Mouse (Mus musculus) lung, embryonic 14.5 days (tissue): Measurements from ENCODE around the gene Plekhg3. TPM values are rescaled to one million over a fixed set of nuclear protein-coding genes. Genes with fewer than 3 reads are reported as not detected.

ENCODE experiments used
- ATAC-seq: fragments of 200-750 bp; cut with Nextera tagmentation; 2 replicates; pipeline ENCODE4 v1.8.0; 2017; ENCODE audit warnings: mild to moderate bottlenecking, moderate TSS enrichment, moderate library complexity; ENCODE audit not compliant: insufficient read depth
- DNase-seq: peaks from one replicate; pipeline ENCODE4 v3.0.0-alpha.2; 2015
- H3K27ac ChIP-seq: fragments of 300-500 bp; sonication (generic); 2 replicates; pipeline ENCODE4 v1.5.1; 2014; ENCODE audit warnings: low read depth, mild to moderate bottlenecking, moderate library complexity
- H3K27me3 ChIP-seq: fragments of 300-500 bp; sonication (generic); 2 replicates; pipeline ENCODE4 v1.6.1; 2014; ENCODE audit warnings: low read length, control low read depth; ENCODE audit not compliant: insufficient read depth
- H3K36me3 ChIP-seq: fragments of 300-500 bp; sonication (generic); 2 replicates; pipeline ENCODE4 v1.6.1; 2014; ENCODE audit warnings: control low read depth; ENCODE audit not compliant: insufficient read depth
- H3K4me1 ChIP-seq: fragments of 300-500 bp; sonication (generic); 2 replicates; pipeline ENCODE4 v1.6.1; 2014; ENCODE audit warnings: antibody characterized with exemption, control low read depth; ENCODE audit not compliant: insufficient read depth
- H3K4me2 ChIP-seq: fragments of 300-500 bp; sonication (generic); 2 replicates; pipeline ENCODE4 v1.6.1; 2014; ENCODE audit warnings: mild to moderate bottlenecking
- H3K4me3 ChIP-seq: fragments of 300-500 bp; sonication (generic); 2 replicates; pipeline ENCODE4 v1.5.1; 2014; ENCODE audit warnings: low read depth, low read length
- H3K9ac ChIP-seq: fragments of 300-500 bp; sonication (generic); 2 replicates; pipeline ENCODE4 v1.6.1; 2014
- H3K9me3 ChIP-seq: fragments of 300-500 bp; sonication (generic); 2 replicates; pipeline ENCODE4 v1.6.1; 2016; ENCODE audit warnings: low read depth, low read length, control low read depth
- CTCF ChIP-seq: IDR thresholded peaks from 2 replicates; pipeline ENCODE4 v1.5.1; 2016; ENCODE audit warnings: antibody characterized with exemption, low read depth
- WGBS: fragments of 180-500 bp; shearing (Covaris S2); extraction: QIAGEN DNeasy Blood & Tissue Kit; methylation state at CpG from one replicate; pipeline ENCODE4 v1.1.7; 2014; 5-methylcytosine and 5-hydroxymethylcytosine counted together
- polyA plus RNA-seq: library from polyadenylated mRNA; unstranded; fragments of >200 nt; fragmentation: Nextera tagmentation; extraction: Ambion mirVana; gene quantifications from 2 replicates; pipeline ENCODE4 v1.2.1, GENCODE M21; 2014

Gene Plekhg3
- polyA plus RNA-seq, 1 experiment from 2014 or later: 9.0 TPM

DNA sequence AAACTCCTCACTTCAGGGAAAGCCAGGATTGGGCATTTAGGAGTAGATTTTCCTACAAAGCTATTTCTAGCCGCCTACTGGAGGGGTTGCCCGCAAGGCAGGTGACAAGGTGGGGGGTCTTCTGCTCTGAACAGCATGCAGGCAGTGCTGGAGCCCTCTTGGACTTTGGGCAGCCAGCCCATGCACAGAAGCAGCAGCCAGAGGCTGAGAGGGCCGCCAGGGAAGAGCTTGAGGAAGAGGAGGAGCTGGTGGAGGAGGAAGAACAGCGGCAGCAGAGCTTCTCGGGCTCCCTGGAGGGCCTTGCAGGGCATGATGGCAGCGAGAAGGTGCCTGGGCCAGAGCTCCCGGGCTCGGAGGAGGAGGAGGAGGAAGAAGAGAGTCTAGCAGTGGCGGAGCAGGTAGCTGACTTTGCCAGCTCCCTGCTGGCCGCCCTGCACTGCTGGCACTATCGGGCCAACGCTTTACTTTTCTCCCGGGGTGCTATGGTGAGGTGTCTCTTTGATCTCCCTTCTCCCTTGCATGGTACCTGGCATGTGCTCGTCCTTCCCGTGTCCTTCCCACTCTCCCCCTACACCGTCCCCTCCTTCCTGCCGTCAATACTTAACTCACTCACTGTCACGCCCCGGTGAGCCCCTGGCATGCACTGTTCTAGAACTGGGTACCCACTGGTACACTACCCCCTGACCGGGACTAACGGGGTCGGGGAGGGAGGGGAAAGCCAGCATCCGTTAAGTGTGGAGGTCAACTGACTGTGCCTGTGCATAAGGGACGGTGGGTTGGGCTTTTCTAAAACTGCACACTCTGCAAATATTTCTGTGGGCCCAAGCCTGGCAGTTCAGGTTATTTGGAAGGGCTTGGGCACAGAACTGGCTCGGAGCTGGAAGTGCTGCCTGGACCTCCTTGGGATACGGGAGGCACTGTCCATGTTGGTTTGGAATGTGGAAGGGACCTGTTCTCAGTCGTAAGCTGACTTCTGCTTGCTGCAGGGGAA, 41.9 kb downstream of the Plekhg3 start:
- H3K36me3 ChIP-seq: peaks cover 44% of the 10 kb centered on the region
- H3K27ac ChIP-seq: no peak overlapping the region
- H3K4me1 ChIP-seq: no peaks in the 10 kb centered on the region; the same call in 1 of the 2 replicates
- TF ChIP-seq CTCF: no peak
- no peaks in the 10 kb centered on the region for H3K9me3 ChIP-seq
- ATAC-seq: peak; percentile 41; the same call in 1 of the 2 replicates
- no peak overlapping the region for H3K4me2 ChIP-seq
- DNase-seq: no peak
- H3K27me3 ChIP-seq: no peaks in the 10 kb centered on the region
- no peak overlapping the region for H3K9ac ChIP-seq
- H3K4me3 ChIP-seq: no peak overlapping the region
- 71% methylated on average over 27 of the region's 27 CpGs for WGBS

DNA sequence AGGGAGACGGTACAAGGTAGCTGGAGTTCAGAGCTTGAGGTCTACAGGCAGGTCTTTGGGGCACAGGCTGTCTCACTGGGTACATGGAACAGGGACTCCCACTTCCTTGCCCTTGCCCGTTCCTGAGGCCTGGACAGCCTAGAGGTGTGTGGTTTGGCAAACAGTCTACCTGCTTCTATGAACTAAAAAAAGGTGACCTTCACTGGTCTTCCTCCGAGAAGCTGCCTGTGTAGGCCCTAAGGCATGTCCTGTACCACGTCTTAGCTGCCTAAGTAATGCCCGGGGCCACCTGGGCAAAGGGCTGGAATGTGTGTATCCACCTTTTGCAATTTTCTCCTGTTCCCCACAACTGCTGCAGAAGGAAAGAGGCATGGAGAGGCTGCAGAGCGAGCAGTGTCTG, 42.7 kb downstream of the Plekhg3 start:
- Histone ChIP-seq H3K9me3 (no peaks in the 10 kb centered on the region), H3K27ac (no peak overlapping the region), H3K27me3 (no peaks in the 10 kb centered on the region), H3K4me2 (no peak overlapping the region), H3K4me3 (no peak overlapping the region), H3K36me3 (peaks cover 53% of the 10 kb centered on the region), H3K4me1 (no peaks in the 10 kb centered on the region; the same call in 1 of the 2 replicates), H3K9ac (no peak overlapping the region)
- 89% methylated on average over 6 of the region's 6 CpGs for WGBS
- TF ChIP-seq CTCF: no peak
- ATAC-seq (no peak), DNase-seq (no peak)

DNA sequence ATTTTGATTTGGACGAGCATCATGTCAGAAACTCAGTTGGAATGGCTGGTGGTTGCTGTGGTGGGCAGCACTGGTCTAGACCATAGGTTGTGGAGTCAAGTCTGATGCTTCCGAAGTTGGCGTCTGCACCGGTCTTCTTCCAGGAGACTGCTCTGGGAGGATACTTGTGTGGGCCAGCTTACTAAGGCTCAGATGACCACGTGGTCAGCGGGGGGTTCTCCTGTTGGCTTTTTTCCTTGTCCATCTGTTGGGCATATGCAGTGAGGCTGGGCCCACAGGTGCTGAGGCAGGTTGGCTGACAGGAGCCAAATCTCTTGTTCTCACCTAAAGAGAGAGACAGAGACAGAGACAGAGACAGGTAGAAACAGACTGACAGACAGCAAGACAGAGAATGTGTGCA, 44.1 kb downstream of the Plekhg3 start:
- ATAC-seq (no peak), DNase-seq (no peak)
- Histone ChIP-seq H3K4me3 (no peak overlapping the region), H3K9me3 (no peaks in the 10 kb centered on the region), H3K4me2 (no peak overlapping the region), H3K27me3 (no peaks in the 10 kb centered on the region), H3K36me3 (peaks cover 65% of the 10 kb centered on the region), H3K4me1 (no peaks in the 10 kb centered on the region; the same call in 1 of the 2 replicates), H3K9ac (no peak overlapping the region), H3K27ac (no peak overlapping the region)
- no peak for TF ChIP-seq CTCF
- 89% methylated on average over 6 of the region's 6 CpGs for WGBS

DNA sequence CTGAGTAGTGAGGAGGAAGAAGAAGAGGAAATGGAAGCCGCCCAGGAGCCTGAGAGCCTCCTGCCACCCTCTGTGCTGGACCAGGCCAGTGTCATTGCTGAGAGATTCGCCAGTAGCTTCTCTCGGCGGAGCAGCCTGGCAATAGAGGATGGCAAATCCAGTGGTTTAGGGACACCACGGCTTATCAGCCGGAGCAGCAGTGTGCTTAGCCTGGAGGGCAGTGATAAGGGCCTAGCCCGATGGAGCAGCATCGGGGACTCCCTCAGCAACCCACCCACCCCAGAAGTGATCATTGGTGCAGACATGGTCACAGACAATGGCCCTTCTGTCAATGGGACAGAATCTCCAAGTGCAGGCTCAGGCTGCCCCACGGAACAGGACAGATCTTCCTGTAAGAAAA, 45.4 kb downstream of the Plekhg3 start:
- Histone ChIP-seq H3K36me3 (peaks cover 57% of the 10 kb centered on the region), H3K4me1 (no peaks in the 10 kb centered on the region), H3K4me2 (no peak overlapping the region), H3K9me3 (no peaks in the 10 kb centered on the region), H3K9ac (no peak overlapping the region), H3K27ac (no peak overlapping the region), H3K4me3 (no peak overlapping the region), H3K27me3 (no peaks in the 10 kb centered on the region)
- 92% methylated on average over 9 of the region's 9 CpGs for WGBS
- ATAC-seq: no peak
- TF ChIP-seq CTCF: no peak
- no peak for DNase-seq

DNA sequence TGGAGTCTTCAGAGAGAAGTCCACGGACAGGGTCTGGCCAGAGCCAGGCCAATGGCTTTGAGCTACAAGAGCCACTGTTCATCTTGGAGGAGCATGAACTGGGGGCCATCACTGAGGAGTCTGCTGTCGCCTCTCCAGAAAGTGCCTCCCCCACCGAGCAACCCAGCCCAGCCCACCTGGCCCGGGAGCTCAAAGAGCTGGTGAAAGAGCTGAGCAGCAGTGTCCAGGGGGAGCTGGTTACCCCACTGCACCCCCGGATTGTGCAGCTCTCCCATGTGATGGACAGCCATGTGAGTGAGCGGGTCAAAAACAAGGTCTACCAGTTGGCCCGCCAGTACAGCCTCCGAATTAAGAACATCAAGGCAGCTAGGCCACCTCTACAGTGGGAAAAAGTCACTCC, 46.1 kb downstream of the Plekhg3 start:
- H3K36me3 ChIP-seq: peaks cover 57% of the 10 kb centered on the region

DNA sequence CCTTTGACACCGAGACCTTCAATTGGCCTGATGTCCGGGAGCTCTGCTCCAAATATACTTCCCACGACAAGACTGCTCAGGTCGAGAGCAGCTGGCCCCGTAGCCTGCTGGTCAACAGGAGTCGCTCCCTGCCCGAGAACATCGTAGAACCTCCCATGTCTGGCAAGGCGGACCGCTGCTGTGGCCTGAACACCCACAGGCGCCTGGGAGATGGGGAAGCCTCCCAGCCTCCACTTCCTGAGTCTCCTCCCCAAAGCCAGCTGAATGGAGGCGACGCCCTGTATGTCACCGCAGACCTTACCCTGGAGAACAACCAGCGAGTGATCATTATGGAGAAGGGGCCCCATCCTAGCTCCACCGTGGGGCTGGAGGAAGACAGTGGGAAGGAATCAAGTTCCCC, 47.2 kb downstream of the Plekhg3 start:
- H3K36me3 ChIP-seq: peaks cover 55% of the 10 kb centered on the region
- no peaks in the 10 kb centered on the region for H3K9me3 ChIP-seq
- H3K27me3 ChIP-seq: no peaks in the 10 kb centered on the region
- no peak overlapping the region for H3K4me2 ChIP-seq
- WGBS: 84% methylated on average over 16 of the region's 16 CpGs
- H3K27ac ChIP-seq: no peak overlapping the region
- ATAC-seq (no peak), DNase-seq (no peak)
- no peak overlapping the region for H3K4me3 ChIP-seq
- TF ChIP-seq CTCF: no peak
- peaks cover 8% of the 10 kb centered on the region for H3K4me1 ChIP-seq
- no peak overlapping the region for H3K9ac ChIP-seq

More for the DNA sequence above, 46.1 kb downstream of the Plekhg3 start:
- Histone ChIP-seq H3K27ac (no peak overlapping the region), H3K9me3 (no peaks in the 10 kb centered on the region), H3K4me2 (no peak overlapping the region), H3K4me1 (no peaks in the 10 kb centered on the region), H3K9ac (no peak overlapping the region), H3K4me3 (no peak overlapping the region), H3K27me3 (no peaks in the 10 kb centered on the region)
- DNase-seq (no peak), ATAC-seq (no peak)
- 90% methylated on average over 8 of the region's 8 CpGs for WGBS
- TF ChIP-seq CTCF: no peak

DNA sequence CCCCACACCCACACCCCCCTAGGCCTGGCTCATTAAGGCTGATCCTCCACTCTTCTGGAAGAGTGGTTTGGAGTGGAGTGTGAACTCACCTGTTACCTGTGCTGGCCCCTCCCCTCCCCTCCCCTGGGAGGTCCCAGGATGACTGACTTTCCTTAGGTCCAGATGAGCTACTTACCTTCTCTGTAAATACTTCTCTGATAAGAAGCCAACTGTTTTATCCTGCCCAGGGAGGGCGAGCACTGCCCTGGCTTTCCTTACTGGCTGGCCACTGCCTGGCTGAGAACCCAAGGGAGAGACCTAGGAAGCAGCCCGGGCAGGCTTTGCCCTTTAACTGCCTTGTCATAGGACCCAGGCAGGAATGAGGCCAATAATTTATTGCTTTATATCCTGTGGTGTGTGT, 47.8 kb downstream of the Plekhg3 start:
- ATAC-seq: no peak
- no peaks in the 10 kb centered on the region for H3K27me3 ChIP-seq
- 68% methylated on average over 2 of the region's 2 CpGs for WGBS

More for the DNA sequence above, 47.8 kb downstream of the Plekhg3 start:
- H3K27ac ChIP-seq: no peak overlapping the region
- no peak overlapping the region for H3K4me2 ChIP-seq
- DNase-seq: no peak
- H3K4me1 ChIP-seq: peaks cover 12% of the 10 kb centered on the region
- H3K9me3 ChIP-seq: no peaks in the 10 kb centered on the region
- H3K36me3 ChIP-seq: peaks cover 48% of the 10 kb centered on the region
- TF ChIP-seq CTCF: no peak
- H3K9ac ChIP-seq: no peak overlapping the region
- H3K4me3 ChIP-seq: no peak overlapping the region
